Mouse (Mus musculus) megakaryocyte-erythroid progenitor cell, adult 5-6 weeks (primary cell): Measurements from ENCODE around the gene Lamtor5. TPM values are rescaled to one million over a fixed set of nuclear protein-coding genes. Genes with fewer than 3 reads are reported as not detected.

ENCODE experiments used
- ATAC-seq: replicated peaks from 2 replicates; pipeline ENCODE4 v1.8.0; 2016; ENCODE audit warnings: mild to moderate bottlenecking, inconsistent platforms; ENCODE audit not compliant: severe bottlenecking, poor library complexity, low FRiP score, low TSS enrichment
- total RNA-seq, 2 experiments: library from RNA; stranded (forward) in 1 of 2; stranded (reverse) in 1 of 2; fragments of 200-1000, 215-1000 nt in 1 of 2; fragments of >200 nt in 1 of 2; fragmentation: Nextera tagmentation in 1 of 2; gene quantifications; 2 replicates each; pipeline ENCODE4 v1.2.3; 2014 to 2017

The Lamtor5 gene
- total RNA-seq (2014; fragmentation: Nextera tagmentation) (115 and 118 TPM in 2 replicates), total RNA-seq (2017) (39.0 and 43.0 TPM in 2 replicates)

GRCm38 (mm10) chr3:107278479-107279269, at the start of gene Lamtor5:
Lamtor5 (plus strand) TSS chr3:107278858.
- peak; percentile 85 for ATAC-seq

DNA sequence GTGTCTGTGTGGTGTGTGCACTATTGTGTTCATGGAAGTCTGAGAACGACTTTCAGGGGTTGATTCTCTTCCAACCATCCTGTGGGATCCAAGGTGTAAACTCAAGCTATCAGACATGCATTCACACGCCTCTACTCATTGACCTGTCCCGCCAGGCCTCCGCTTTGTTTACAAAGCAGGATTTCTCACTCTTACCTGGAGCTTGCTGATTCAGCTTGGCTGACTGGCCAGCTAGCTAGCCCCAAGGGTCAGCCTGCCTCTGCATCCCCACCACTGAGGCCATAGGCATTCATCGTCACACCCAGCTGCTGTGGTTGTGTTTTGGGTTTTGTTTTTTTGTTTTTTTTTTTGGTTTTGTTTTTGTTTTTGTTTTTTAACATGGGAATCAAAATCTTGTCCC, 49.4 kb upstream of the Lamtor5 start:
- no peak for ATAC-seq

DNA sequence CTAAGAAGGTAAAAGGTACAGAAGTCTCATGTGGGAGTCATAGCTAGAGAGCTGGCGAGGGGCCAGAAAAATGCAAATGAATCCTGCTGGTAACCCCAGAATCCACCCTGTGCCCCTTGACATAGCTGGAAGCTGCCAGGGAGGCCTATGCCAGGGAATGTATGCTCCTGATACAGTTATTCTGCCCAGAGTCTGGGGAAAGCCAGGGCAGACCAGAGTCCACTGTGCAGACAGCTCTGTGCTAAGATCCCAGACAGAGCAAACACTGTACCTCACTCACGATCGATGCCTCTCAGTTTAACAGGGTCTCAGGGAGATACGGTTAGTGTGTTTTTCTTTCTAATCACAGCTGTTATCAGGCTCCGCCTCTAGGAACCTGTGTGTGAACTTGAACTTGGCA, 48.8 kb upstream of the Lamtor5 start:
- no peak for ATAC-seq

DNA sequence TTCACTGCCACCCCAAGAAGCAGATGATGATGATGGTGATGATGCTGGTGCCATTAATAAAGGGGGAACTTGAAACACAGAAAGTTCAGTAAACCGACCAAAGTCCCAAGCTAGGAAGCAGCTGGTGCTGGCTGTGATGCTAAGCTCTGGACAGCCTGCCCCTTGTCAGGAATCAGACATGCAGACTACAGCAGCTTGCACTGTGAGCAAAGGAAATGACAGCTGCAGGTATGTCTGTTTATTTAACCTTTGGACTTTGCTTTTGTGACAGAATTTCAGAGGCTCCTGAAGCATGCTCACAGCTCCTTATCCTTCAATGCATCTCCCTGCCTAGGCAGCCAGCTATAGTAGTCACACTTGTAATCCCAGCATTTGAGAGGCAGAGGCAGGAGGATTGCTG, 48.1 kb upstream of the Lamtor5 start, which contains the start of gene A630076J17Rik:
TSS of gene A630076J17Rik (plus strand) at position 88 of the 400 bp plus-strand sequence.
- ATAC-seq, result no peak

GRCm38 (mm10) chr3:107231202-107231601, 47.5 kb upstream of the Lamtor5 start:
- no peak for ATAC-seq

DNA sequence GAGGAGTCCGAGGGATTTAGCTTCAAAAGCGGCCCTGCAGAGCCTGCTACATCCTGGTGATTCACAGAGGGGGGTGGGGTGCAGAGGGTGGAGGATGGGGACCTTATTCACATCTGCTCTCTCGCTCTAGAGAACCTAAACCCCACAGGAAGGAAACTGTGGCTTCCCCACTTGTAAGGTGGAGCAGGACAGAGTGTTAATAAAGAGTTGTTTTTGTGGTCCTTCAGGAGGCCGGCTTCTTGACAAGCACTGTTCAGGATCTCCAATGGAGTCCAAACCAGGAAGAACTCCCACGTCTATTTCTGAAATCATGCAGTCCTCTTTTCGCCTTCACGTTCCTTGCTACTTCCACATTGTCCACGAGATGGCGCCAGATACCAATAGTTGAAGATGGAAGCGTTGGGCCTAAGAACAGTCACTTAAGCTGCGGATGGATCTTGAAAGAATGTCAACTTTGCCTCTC, 45.3 kb upstream of the Lamtor5 start:
- ATAC-seq, result peak; percentile 75

GRCm38 (mm10) chr3:107233945-107234344, 44.7 kb upstream of the Lamtor5 start:
- ATAC-seq, result 0 out of 2 replicates have a peak, but pooled peaks have one; percentile 19

DNA sequence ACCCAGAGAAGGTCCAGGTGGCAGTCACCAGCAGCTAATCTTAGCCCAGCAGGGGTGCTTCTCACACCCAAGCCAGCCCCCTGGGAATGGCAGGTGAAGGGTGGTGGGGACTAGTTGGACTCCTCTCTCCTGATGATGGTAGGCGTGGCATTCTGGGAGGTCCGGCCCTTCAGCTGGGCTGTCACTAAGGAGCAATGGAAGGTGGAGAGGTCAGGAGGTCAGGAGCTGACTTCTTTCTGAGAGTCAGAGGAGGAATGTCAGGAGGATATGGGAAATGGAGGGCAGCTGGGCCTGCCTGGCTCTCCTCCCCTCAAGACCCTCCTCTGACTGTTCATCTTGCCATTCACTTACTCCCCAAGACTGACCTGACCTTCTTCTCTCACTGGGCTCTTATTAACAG, 40.6 kb upstream of the Lamtor5 start:
- ATAC-seq, result no peak

GRCm38 (mm10) chr3:107238471-107238980, 40.1 kb upstream of the Lamtor5 start:
- ATAC-seq, result no peak

DNA sequence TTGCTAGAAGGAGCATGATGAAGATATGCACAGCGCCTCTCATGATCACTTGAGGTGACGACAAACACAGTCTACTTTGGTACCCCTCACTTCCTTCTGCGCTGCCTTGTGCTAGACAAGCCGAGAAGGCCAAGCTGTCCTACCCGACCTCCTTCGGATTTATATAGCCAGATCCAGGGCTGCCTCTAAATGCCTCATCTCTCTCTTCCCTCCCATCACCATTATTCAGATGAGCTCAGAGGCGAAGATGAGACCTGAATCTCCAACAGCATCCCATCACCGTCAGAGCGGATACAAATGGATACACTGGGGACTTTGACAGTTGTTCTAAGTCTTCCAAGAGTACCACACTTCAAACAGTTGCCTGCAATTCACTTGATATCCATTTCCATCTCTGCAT, 39.1 kb upstream of the Lamtor5 start, which contains the start of gene Prok1:
TSS of gene Prok1 (minus strand) at position 101 of the 400 bp plus-strand sequence.
- ATAC-seq, result no peak

GRCm38 (mm10) chr3:107241389-107242094, 37.1 kb upstream of the Lamtor5 start:
- no peak for ATAC-seq

- ATAC-seq, result no peak
These were observed 31.8 kb upstream of the Lamtor5 start for GRCm38 (mm10) chr3:107246876-107247275.

DNA sequence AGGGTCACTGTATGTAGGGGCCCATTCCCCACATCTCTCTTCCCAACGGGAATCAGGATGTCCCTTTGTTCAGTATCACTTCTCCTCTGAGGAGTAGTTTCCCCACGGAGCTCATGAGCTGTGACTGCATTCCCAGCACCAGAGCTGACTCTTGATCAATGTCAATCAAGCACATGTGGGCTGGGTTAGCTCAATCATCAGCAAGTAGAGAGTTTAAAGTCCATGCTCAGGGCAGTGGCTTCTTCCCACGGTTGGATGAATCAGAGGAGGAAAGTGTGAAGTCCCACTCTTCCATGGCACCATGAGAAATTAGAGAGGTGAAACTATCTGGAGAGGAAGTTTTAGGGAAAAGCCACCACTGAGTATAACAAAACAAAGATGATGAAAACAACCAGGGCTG, 29.6 kb upstream of the Lamtor5 start:
- ATAC-seq, result no peak

DNA sequence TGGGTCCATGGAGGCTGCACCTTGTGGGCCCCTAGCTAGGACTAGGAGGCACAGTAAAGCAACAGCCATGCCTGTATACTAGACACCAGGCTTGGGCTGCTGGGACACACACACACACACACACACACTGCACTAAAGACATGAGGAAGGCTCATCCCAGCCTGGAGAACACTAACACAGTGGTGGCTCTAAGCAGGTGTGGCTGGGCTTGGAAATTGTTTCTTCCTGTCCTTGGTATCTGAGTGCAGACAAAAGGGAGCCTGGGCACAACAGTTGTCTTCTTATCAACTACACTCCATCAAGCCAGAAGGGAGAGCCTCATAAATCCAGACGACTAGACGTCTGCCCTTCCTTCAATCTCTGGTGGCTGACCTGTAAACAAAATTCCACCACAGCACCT, 28.3 kb upstream of the Lamtor5 start:
- ATAC-seq, result no peak

GRCm38 (mm10) chr3:107252035-107252434, 26.6 kb upstream of the Lamtor5 start:
- ATAC-seq, result no peak

GRCm38 (mm10) chr3:107253925-107254324, 24.7 kb upstream of the Lamtor5 start:
- no peak for ATAC-seq

DNA sequence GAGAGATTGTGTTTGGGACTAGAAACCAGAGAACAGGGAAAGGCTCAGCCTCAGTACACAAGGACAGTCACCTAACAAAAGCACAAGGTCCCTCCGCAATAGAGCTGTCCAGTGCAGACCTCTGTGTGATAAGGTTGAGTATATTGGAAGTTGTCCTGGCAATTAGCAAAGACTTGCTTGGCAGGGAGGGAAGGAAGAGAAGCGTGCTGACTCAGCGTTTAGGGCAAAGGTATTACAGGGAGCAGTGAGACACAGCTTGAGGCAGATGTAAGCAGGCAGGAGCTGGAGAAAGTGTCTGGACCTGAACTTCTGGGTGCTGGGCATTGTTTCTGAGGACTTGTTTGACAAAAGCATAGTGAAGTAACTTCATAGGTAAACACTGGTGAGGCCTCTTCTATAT, 22.7 kb upstream of the Lamtor5 start:
- ATAC-seq, result no peak

GRCm38 (mm10) chr3:107256724-107257123, 21.9 kb upstream of the Lamtor5 start:
- no peak for ATAC-seq

DNA sequence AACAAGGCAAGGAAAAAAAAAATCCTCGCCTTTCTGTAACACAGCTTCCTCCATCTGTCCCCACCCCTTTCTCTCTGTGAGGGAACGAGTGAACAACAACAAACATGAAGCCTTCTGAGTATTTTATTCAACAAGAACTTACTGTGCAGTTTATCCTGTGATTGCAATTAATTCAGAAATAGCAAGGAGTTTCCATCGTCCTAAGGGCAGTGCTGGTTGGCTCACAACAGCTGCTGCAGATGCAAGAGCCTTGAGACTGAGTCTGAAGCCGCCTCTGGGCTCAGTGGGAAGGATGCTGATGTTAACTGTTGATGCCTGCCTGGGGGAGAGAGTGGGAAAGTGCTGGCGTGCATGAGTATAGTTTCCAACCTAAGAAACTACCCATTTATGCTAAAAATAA, 20.7 kb upstream of the Lamtor5 start:
- no peak for ATAC-seq
